Mouse (Mus musculus) embryonic facial prominence, embryonic 15.5 days (tissue): ENCODE data around the gene Zfp316. TPM values are rescaled to one million over a fixed set of nuclear protein-coding genes. Genes with fewer than 3 reads are reported as not detected.

Source experiments
- ATAC-seq: fragments of 200-750 bp; cut with Nextera tagmentation; 2 replicates; pipeline ENCODE4 v1.8.0; 2017; ENCODE audit warnings: low read depth, moderate TSS enrichment; ENCODE audit not compliant: insufficient number of reproducible peaks, low FRiP score, low TSS enrichment
- H3K27ac ChIP-seq: fragments of 300-500 bp; sonication (generic); replicated peaks from 2 replicates; pipeline ENCODE4 v1.5.1; 2015; ENCODE audit warnings: mild to moderate bottlenecking, inconsistent platforms
- H3K27me3 ChIP-seq: fragments of 300-500 bp; sonication (generic); 2 replicates; pipeline ENCODE4 v1.6.1; 2015; ENCODE audit warnings: inconsistent platforms
- H3K36me3 ChIP-seq: fragments of 300-500 bp; sonication (generic); 2 replicates; pipeline ENCODE4 v1.6.1; 2015; ENCODE audit warnings: mild to moderate bottlenecking, inconsistent platforms
- H3K4me1 ChIP-seq: fragments of 300-500 bp; sonication (generic); 2 replicates; pipeline ENCODE4 v1.6.1; 2015; ENCODE audit warnings: inconsistent platforms
- H3K4me2 ChIP-seq: fragments of 300-500 bp; sonication (generic); replicated peaks from 2 replicates; pipeline ENCODE4 v1.6.1; 2015; ENCODE audit warnings: mild to moderate bottlenecking, inconsistent platforms
- H3K4me3 ChIP-seq: fragments of 300-500 bp; sonication (generic); replicated peaks from 2 replicates; pipeline ENCODE4 v1.5.1; 2015; ENCODE audit warnings: mild to moderate bottlenecking, inconsistent platforms
- H3K9ac ChIP-seq: fragments of 300-500 bp; sonication (generic); 2 replicates; pipeline ENCODE4 v1.6.1; 2015; ENCODE audit warnings: inconsistent platforms
- H3K9me3 ChIP-seq: fragments of 300-500 bp; sonication (generic); replicated peaks from 2 replicates; pipeline ENCODE4 v1.6.1; 2016; ENCODE audit warnings: inconsistent platforms
- WGBS: fragments of 180-500 bp; shearing (Covaris S2); methylation state at CpG from one replicate; pipeline ENCODE4 v1.1.7; 2015; 5-methylcytosine and 5-hydroxymethylcytosine counted together
- polyA plus RNA-seq: library from polyadenylated mRNA; unstranded; fragments of >200 nt; fragmentation: Nextera tagmentation; extraction: Ambion mirVana; gene quantifications from 2 replicates; pipeline ENCODE4 v1.2.1, GENCODE M21; 2015

Zfp316 gene
- polyA plus RNA-seq, 1 experiment from 2014 or later = 5.2 TPM

- H3K9ac ChIP-seq = no peak overlapping the region
- H3K27ac ChIP-seq = no peak overlapping the region
- H3K4me3 ChIP-seq = peak overlapping the region; percentile 46
- H3K4me2 ChIP-seq = peak overlapping the region; percentile 88; the same call in 1 of the 2 replicates
- 32% methylated on average over 66 of the region's 66 CpGs for WGBS
- H3K27me3 ChIP-seq = peaks cover 77% of the 10 kb centered on the region
- peaks cover 46% of the 10 kb centered on the region; the same call in 1 of the 2 replicates for H3K36me3 ChIP-seq
- ATAC-seq = no peak
- no peaks in the 10 kb centered on the region for H3K9me3 ChIP-seq
- peaks cover 20% of the 10 kb centered on the region for H3K4me1 ChIP-seq
Observed at GRCm38 (mm10) chr5:143254487-143255130, 15.2 kb downstream of the Zfp316 start.

DNA sequence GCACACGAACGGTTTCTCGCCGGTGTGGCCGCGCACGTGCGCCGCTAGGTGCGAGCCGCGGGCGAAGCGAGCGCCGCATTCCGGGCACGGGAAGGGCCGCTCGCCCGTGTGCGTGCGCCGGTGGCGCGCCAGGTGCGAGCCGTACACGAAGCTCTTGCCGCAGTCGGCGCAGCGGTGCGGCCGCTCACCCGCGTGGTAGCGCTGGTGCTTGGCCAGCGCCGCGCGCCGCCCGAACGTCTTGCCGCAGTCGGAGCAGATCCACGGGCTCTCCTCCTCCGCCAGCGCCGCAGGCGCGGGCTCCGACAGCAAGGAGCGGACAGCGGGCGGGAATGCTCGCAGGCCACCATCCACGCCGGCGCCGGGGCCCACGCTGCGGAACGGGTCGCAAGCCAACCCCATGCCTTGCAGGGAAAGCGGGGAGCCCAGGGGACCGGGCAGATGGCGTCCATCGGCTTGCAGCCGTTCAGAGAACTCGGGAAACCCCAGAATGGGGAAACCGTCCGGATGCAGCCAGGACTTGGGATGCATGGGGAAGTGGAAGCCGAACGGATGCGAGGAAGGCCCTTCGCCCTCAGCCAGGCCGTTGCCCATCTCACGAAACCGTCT is 15.8 kb downstream of the Zfp316 start:
- WGBS = 9% methylated on average over 81 of the region's 81 CpGs
- Histone ChIP-seq H3K4me1 (peaks cover 20% of the 10 kb centered on the region), H3K9me3 (no peaks in the 10 kb centered on the region), H3K27ac (no peak overlapping the region), H3K4me2 (peak overlapping the region; percentile 88), H3K27me3 (peaks cover 77% of the 10 kb centered on the region), H3K9ac (0 out of 2 replicates have a peak overlapping the region, but pooled peaks have one; percentile 4), H3K36me3 (peaks cover 46% of the 10 kb centered on the region; the same call in 1 of the 2 replicates), H3K4me3 (peak overlapping the region; percentile 46)
- no peak for ATAC-seq

- Histone ChIP-seq H3K27me3 (peaks cover 73% of the 10 kb centered on the region), H3K9ac (0 out of 2 replicates have a peak overlapping the region, but pooled peaks have one; percentile 4), H3K36me3 (peaks cover 50% of the 10 kb centered on the region), H3K4me2 (peak overlapping the region; percentile 88), H3K4me1 (peaks cover 20% of the 10 kb centered on the region), H3K9me3 (no peaks in the 10 kb centered on the region), H3K27ac (no peak overlapping the region), H3K4me3 (peak overlapping the region; percentile 46)
- WGBS = 6% methylated on average over 103 of the region's 103 CpGs
- ATAC-seq = peak; percentile 22; the same call in 1 of the 2 replicates
Observed at GRCm38 (mm10) chr5:143253186-143253880, 16.5 kb downstream of the Zfp316 start.

DNA sequence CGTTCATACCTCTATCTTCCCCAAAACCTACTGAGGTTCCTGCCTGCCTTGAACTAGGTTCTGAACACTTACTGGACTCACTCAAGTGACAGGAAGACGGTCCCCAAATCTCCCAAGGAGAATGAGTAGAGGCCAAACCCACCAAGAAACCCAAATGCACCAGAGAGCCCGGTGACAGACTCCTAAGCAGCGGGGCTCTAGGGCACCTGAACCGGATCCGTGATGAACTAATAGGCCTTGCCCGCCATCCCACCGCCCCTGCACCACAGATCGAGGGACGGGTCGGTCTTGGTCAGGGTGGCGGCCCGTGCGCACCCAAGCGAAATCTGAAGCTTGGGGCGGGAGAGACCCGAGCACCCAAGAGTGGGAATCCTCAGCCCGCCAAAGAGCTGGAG is 17.0 kb downstream of the Zfp316 start:
- H3K36me3 ChIP-seq = peaks cover 51% of the 10 kb centered on the region
- WGBS = 40% methylated on average over 18 of the region's 18 CpGs

DNA sequence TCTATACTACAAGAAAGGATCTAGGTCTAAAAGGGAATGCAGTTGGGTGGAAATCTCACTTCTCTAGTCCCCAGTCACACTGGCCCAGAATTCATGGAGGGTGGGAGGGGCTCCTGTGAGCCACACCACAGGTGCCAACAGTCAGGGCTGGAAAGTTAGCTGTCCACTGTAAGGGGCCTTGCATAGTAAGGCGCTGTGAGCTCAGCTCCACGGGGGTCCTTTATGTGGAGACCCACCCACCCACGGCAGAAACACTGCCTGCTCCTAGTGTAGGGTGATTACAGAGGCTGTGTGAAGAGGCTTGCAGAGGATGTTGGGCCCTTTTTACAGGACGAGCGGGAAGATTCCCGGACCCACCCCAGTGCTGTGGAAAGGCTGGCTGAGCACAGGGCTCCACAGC is 17.8 kb downstream of the Zfp316 start:
- Histone ChIP-seq H3K36me3 (peaks cover 57% of the 10 kb centered on the region), H3K9me3 (no peaks in the 10 kb centered on the region), H3K27ac (no peak overlapping the region), H3K4me3 (no peak overlapping the region), H3K27me3 (peaks cover 60% of the 10 kb centered on the region), H3K4me1 (peaks cover 20% of the 10 kb centered on the region), H3K9ac (no peak overlapping the region), H3K4me2 (no peak overlapping the region)
- WGBS = 67% methylated on average over 6 of the region's 6 CpGs
- no peak for ATAC-seq

More for the DNA sequence above, 17.0 kb downstream of the Zfp316 start:
- Histone ChIP-seq H3K4me1 (peaks cover 20% of the 10 kb centered on the region), H3K27me3 (peaks cover 67% of the 10 kb centered on the region), H3K4me2 (peak overlapping the region; percentile 88), H3K27ac (no peak overlapping the region), H3K9ac (no peak overlapping the region), H3K9me3 (no peaks in the 10 kb centered on the region), H3K4me3 (peak overlapping the region; percentile 46)
- ATAC-seq = no peak

- no peak overlapping the region for H3K4me3 ChIP-seq
- no peaks in the 10 kb centered on the region for H3K9me3 ChIP-seq
- H3K4me2 ChIP-seq = no peak overlapping the region
- H3K9ac ChIP-seq = no peak overlapping the region
- peaks cover 97% of the 10 kb centered on the region for H3K36me3 ChIP-seq
- H3K27ac ChIP-seq = no peak overlapping the region
- H3K4me1 ChIP-seq = no peaks in the 10 kb centered on the region
- 96% methylated on average over 26 of the region's 26 CpGs for WGBS
- no peaks in the 10 kb centered on the region for H3K27me3 ChIP-seq
- ATAC-seq = no peak
Observed at GRCm38 (mm10) chr5:143244926-143245325, 24.9 kb downstream of the Zfp316 start.

DNA sequence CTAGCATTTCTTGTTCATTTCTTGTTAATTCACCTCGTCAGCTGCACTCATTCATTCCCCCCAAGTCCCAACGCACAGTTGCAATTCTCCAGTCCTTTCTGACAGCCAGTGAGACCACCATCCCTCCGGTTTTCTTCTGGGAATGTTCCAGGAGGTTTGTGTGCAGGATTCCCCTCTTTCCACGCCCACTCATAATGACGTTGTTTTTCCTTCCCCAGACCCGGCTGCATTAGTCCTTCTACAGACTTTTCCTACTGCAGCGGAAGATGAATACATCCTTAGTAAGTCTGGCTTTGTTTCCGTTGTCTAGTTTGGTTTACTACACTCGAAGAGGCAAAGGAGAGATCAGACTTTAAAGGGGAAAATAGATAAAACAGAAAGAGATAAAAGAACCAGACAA is 33.8 kb downstream of the Zfp316 start:
- WGBS = 35% methylated on average over 9 of the region's 9 CpGs
- peak overlapping the region; percentile 61 for H3K4me2 ChIP-seq
- H3K9ac ChIP-seq = no peak overlapping the region
- peaks cover 33% of the 10 kb centered on the region for H3K36me3 ChIP-seq
- H3K4me3 ChIP-seq = peak overlapping the region; percentile 88
- no peaks in the 10 kb centered on the region for H3K27me3 ChIP-seq
- H3K27ac ChIP-seq = no peak overlapping the region
- H3K9me3 ChIP-seq = no peaks in the 10 kb centered on the region
- ATAC-seq = no peak
- H3K4me1 ChIP-seq = peaks cover 19% of the 10 kb centered on the region

- H3K9ac ChIP-seq = peak within 1 kb of the TSS; percentile 89
- ATAC-seq = peak; percentile 97
- H3K27ac ChIP-seq = peak within 1 kb of the TSS; percentile 98
- peak within 1 kb of the TSS; percentile 61 for H3K4me2 ChIP-seq
- WGBS = under 1% methylated on average over 58 of the region's 58 CpGs
- H3K9me3 ChIP-seq = no peaks in the 10 kb centered on the region
- no peaks in the 10 kb centered on the region for H3K27me3 ChIP-seq
- peaks cover 24% of the 10 kb centered on the region for H3K36me3 ChIP-seq
- peak within 1 kb of the TSS; percentile 88 for H3K4me3 ChIP-seq
- peaks cover 19% of the 10 kb centered on the region for H3K4me1 ChIP-seq
Observed at GRCm38 (mm10) chr5:143235028-143235693, 34.7 kb downstream of the Zfp316 start, which contains the start of gene Zfp12. Gene Zfp12 (plus strand): TSS chr5:143235163.

- 86% methylated on average over 3 of the region's 3 CpGs for WGBS
- Histone ChIP-seq H3K27me3 (no peaks in the 10 kb centered on the region), H3K9me3 (peaks cover 7% of the 10 kb centered on the region; the same call in 1 of the 2 replicates)
Observed at GRCm38 (mm10) chr5:143226790-143227189, 43.0 kb downstream of the Zfp316 start, which contains the start of gene Spdye4a. Gene Spdye4a (minus strand): TSS chr5:143226890.

GRCm38 (mm10) chr5:143222287-143222686 is 47.5 kb downstream of the Zfp316 start:
- H3K4me2 ChIP-seq = no peak overlapping the region
- H3K4me1 ChIP-seq = no peaks in the 10 kb centered on the region
- no peak overlapping the region for H3K9ac ChIP-seq
- H3K36me3 ChIP-seq = no peaks in the 10 kb centered on the region
- H3K4me3 ChIP-seq = no peak overlapping the region
- no peaks in the 10 kb centered on the region for H3K27me3 ChIP-seq
- no peaks in the 10 kb centered on the region for H3K9me3 ChIP-seq
- 65% methylated on average over 1 of the region's 1 CpGs for WGBS
- no peak overlapping the region for H3K27ac ChIP-seq
- no peak for ATAC-seq

More at GRCm38 (mm10) chr5:143226790-143227189, 43.0 kb downstream of the Zfp316 start, which contains the start of gene Spdye4a:
- Histone ChIP-seq H3K4me2 (no peak within 1 kb of the TSS), H3K27ac (no peak within 1 kb of the TSS), H3K9ac (no peak within 1 kb of the TSS), H3K4me3 (no peak within 1 kb of the TSS), H3K4me1 (no peaks in the 10 kb centered on the region), H3K36me3 (no peaks in the 10 kb centered on the region)
- ATAC-seq = no peak

GRCm38 (mm10) chr5:143220996-143221395 is 48.8 kb downstream of the Zfp316 start:
- ATAC-seq = no peak
- no peak overlapping the region for H3K27ac ChIP-seq
- WGBS = 74% methylated on average over 5 of the region's 5 CpGs
- H3K4me1 ChIP-seq = no peaks in the 10 kb centered on the region
- no peaks in the 10 kb centered on the region for H3K9me3 ChIP-seq
- H3K36me3 ChIP-seq = no peaks in the 10 kb centered on the region
- no peak overlapping the region for H3K4me2 ChIP-seq
- H3K4me3 ChIP-seq = no peak overlapping the region
- no peak overlapping the region for H3K9ac ChIP-seq
- no peaks in the 10 kb centered on the region for H3K27me3 ChIP-seq
